Mouse (Mus musculus): ENCODE results near the gene Atp5s. TPM values are rescaled to one million over a fixed set of nuclear protein-coding genes. Genes with fewer than 3 reads are reported as not detected.

Gene Atp5s
- total RNA-seq, 2 experiments from 2014 or later: 27.6 to 28.3 TPM

- intact Hi-C loops (cut with DNase I): no loop called here
- no peak for DNase-seq (ENCODE audit: low spot score)
Observed at GRCm38 (mm10) chr12:69767476-69768258, 42.9 kb downstream of the Atp5s start.

GRCm38 (mm10) chr12:69768841-69769240 is 44.1 kb downstream of the Atp5s start:
- intact Hi-C loops (cut with DNase I): no loop called here
- no peak for DNase-seq (ENCODE audit: low spot score)

GRCm38 (mm10) chr12:69776607-69777340 is 52.0 kb downstream of the Atp5s start:
- no peak for DNase-seq (ENCODE audit: low spot score)
- intact Hi-C loops (cut with DNase I): no loop called here

GRCm38 (mm10) chr12:69777341-69777730 is 52.6 kb downstream of the Atp5s start:
- DNase-seq (ENCODE audit: low spot score): no peak
- intact Hi-C loops (cut with DNase I): no loop called here

GRCm38 (mm10) chr12:69777957-69778356 is 53.2 kb downstream of the Atp5s start:
- intact Hi-C loops (cut with DNase I): no loop called here
- DNase-seq (ENCODE audit: low spot score): no peak

- DNase-seq (ENCODE audit: low spot score): no peak
Observed at GRCm38 (mm10) chr12:69781480-69781879, 56.7 kb downstream of the Atp5s start.

GRCm38 (mm10) chr12:69781935-69782650 is 57.3 kb downstream of the Atp5s start:
- no peak for DNase-seq (ENCODE audit: low spot score)

More at GRCm38 (mm10) chr12:69781480-69781879, 56.7 kb downstream of the Atp5s start:
- intact Hi-C loops (cut with DNase I): no loop called here

GRCm38 (mm10) chr12:69783247-69784025 is 58.7 kb downstream of the Atp5s start:
- no peak for DNase-seq (ENCODE audit: low spot score)
- intact Hi-C loops (cut with DNase I): no loop called here

More at GRCm38 (mm10) chr12:69781935-69782650, 57.3 kb downstream of the Atp5s start:
- intact Hi-C loops (cut with DNase I): no loop called here

- intact Hi-C loops (cut with DNase I): no loop called here
- DNase-seq (ENCODE audit: low spot score): no peak
Observed at GRCm38 (mm10) chr12:69785471-69785870, 60.7 kb downstream of the Atp5s start.

- intact Hi-C loops (cut with DNase I): no loop called here
- no peak for DNase-seq (ENCODE audit: low spot score)
Observed at GRCm38 (mm10) chr12:69788380-69788779, 63.6 kb downstream of the Atp5s start.

- no peak for DNase-seq (ENCODE audit: low spot score)
- intact Hi-C loops (cut with DNase I): loop anchor here (2.0 kb wide), 1 partner anchor 29 kb away; no protein-coding TSS in a partner anchor
Observed at GRCm38 (mm10) chr12:69789766-69790529, 65.2 kb downstream of the Atp5s start.

- intact Hi-C loops (cut with DNase I): loop anchor here (2.0 kb wide), 1 partner anchor 30 kb away; no protein-coding TSS in a partner anchor
- DNase-seq (ENCODE audit: low spot score): peak; percentile 15
Observed at GRCm38 (mm10) chr12:69790530-69791505, 66.1 kb downstream of the Atp5s start, which contains the start of gene Cdkl1. Gene Cdkl1, minus strand, starts transcription at chr12:69791267.

Small RNA genes lying within 50 kb of the gene (microRNA-seq; reads per million reads assigned to microRNA genes)
- gene Mir681: not detected

Other genes starting within 250 kb of the Atp5s start
- gene Vcpkmt, start 141.9 kb upstream of the Atp5s start, total RNA-seq (2021): 1 to 10 TPM; 3.4 to 4.1 TPM
- gene Sos2, start 43.1 kb upstream of the Atp5s start, total RNA-seq (2021): 10 to 100 TPM; 34.9 to 40.3 TPM
- gene L2hgdh, start 77 bp upstream of the Atp5s start, total RNA-seq (2021): 10 to 100 TPM; 41.7 to 47.7 TPM
- gene Cdkl1, start 66.3 kb downstream of the Atp5s start, total RNA-seq (2021): 1 to 10 TPM; 4.9 to 5.9 TPM
- gene Atl1, start 167.7 kb downstream of the Atp5s start, total RNA-seq (2021): 1 to 10 TPM; 2.6 to 4.0 TPM
- 10 to 100 TPM; 22.2 to 24.5 TPM for gene Map4k5, start 168.2 kb downstream of the Atp5s start, total RNA-seq (2021)